Mouse (Mus musculus) MEL (cell line): ENCODE data around the gene Sult5a1. TPM values are rescaled to one million over a fixed set of nuclear protein-coding genes. Genes with fewer than 3 reads are reported as not detected.

ENCODE experiments used
- DNase-seq: peaks from one replicate; pipeline ENCODE4 v3.0.0; 2011; ENCODE audit warnings: low read depth, low spot score
- H3K27ac ChIP-seq: 2 replicates; pipeline ENCODE4 v1.5.1; 2012; ENCODE audit warnings: low read depth, mild to moderate bottlenecking, control low read depth, low read length, moderate library complexity; ENCODE audit not compliant: control insufficient read depth
- H3K27me3 ChIP-seq, 2 experiments: fragments of 150-350 bp in 1 of 2; sonication (generic) in 1 of 2; 2 replicates each; pipeline ENCODE4 v1.6.1; 2012; ENCODE audit warnings: low read length in 2 of 2, mild to moderate bottlenecking in 2 of 2, improper control_type of control experiment in 1 of 2, moderate library complexity in 1 of 2; ENCODE audit not compliant: insufficient read depth in 2 of 2, control insufficient read depth in 1 of 2
- H3K36me3 ChIP-seq, 2 experiments: 2 replicates each; pipeline ENCODE4 v1.6.1; 2012 to 2014; ENCODE audit warnings: low read length in 2 of 2, improper control_type of control experiment in 1 of 2, inconsistent platforms in 1 of 2, mild to moderate bottlenecking in 1 of 2; ENCODE audit not compliant: insufficient read depth in 2 of 2, control insufficient read depth in 1 of 2
- H3K4me1 ChIP-seq, 2 experiments: fragments of 150-350 bp in 1 of 2; sonication (generic) in 1 of 2; 2 replicates each; pipeline ENCODE4 v1.6.1; 2012; ENCODE audit warnings: low read length in 2 of 2, improper control_type of control experiment in 1 of 2, mild to moderate bottlenecking in 1 of 2; ENCODE audit not compliant: insufficient read depth in 2 of 2, control insufficient read depth in 1 of 2
- H3K4me3 ChIP-seq, 2 experiments: fragments of 150-350 bp in 1 of 2; sonication (generic) in 1 of 2; 2 replicates each; pipeline ENCODE4 v1.5.1; 2012; ENCODE audit warnings: low read depth in 2 of 2, low read length in 2 of 2, mild to moderate bottlenecking in 2 of 2, moderate library complexity in 2 of 2, control low read depth in 1 of 2, improper control_type of control experiment in 1 of 2; ENCODE audit not compliant: control insufficient read depth in 1 of 2, insufficient read depth in 1 of 2
- H3K79me2 ChIP-seq: 2 replicates; pipeline ENCODE4 v1.6.1; 2012; ENCODE audit warnings: mild to moderate bottlenecking, low read length, moderate library complexity; ENCODE audit not compliant: control insufficient read depth, poor library complexity, insufficient read depth
- H3K9ac ChIP-seq: 2 replicates; pipeline ENCODE4 v1.6.1; 2012; ENCODE audit warnings: low read depth, mild to moderate bottlenecking, control low read depth, low read length, moderate library complexity; ENCODE audit not compliant: control insufficient read depth, poor library complexity, severe bottlenecking
- H3K9me3 ChIP-seq: fragments of 150-350 bp; sonication (generic); replicated peaks from 2 replicates; pipeline ENCODE4 v1.6.1; 2012; ENCODE audit warnings: mild to moderate bottlenecking, low read length, improper control_type of control experiment, moderate library complexity; ENCODE audit not compliant: insufficient read depth
- BHLHE40 ChIP-seq: IDR thresholded peaks from 2 replicates; pipeline ENCODE4 v1.6.1; 2012; ENCODE audit warnings: low read depth, mild to moderate bottlenecking, inconsistent platforms, low read length, improper control_type of control experiment, borderline replicate concordance
- CHD1 ChIP-seq: IDR thresholded peaks from 2 replicates; pipeline ENCODE4 v1.6.1; 2012; ENCODE audit warnings: low read depth, mild to moderate bottlenecking, inconsistent platforms, low read length, improper control_type of control experiment
- CHD2 ChIP-seq: IDR thresholded peaks from 2 replicates; pipeline ENCODE4 v1.6.1; 2011; ENCODE audit warnings: low read length, improper control_type of control experiment
- CTCF ChIP-seq, 3 experiments: IDR thresholded peaks in 2 of 3; conservative IDR thresholded peaks in 1 of 3; 2 replicates each; pipeline ENCODE4 v1.5.1; 2011 to 2012; ENCODE audit warnings: low read length in 3 of 3, low read depth in 2 of 3, mild to moderate bottlenecking in 2 of 3, improper control_type of control experiment in 1 of 3, inconsistent platforms in 1 of 3, mixed read lengths in 1 of 3, moderate library complexity in 1 of 3; ENCODE audit not compliant: control insufficient read depth in 1 of 3, insufficient read depth in 1 of 3, poor library complexity in 1 of 3, severe bottlenecking in 1 of 3
- E2F4 ChIP-seq: IDR thresholded peaks from 2 replicates; pipeline ENCODE4 v1.6.1; 2011; ENCODE audit warnings: low read depth, low read length, improper control_type of control experiment, borderline replicate concordance
- ELF1 ChIP-seq: IDR thresholded peaks from 2 replicates; pipeline ENCODE4 v1.6.1; 2014; ENCODE audit warnings: low read depth, mild to moderate bottlenecking, inconsistent platforms, low read length, improper control_type of control experiment, moderate library complexity
- EP300 ChIP-seq, 2 experiments: IDR thresholded peaks; 2 replicates each; pipeline ENCODE4 v1.6.1; 2011; ENCODE audit warnings: improper control_type of control experiment in 2 of 2, low read length in 2 of 2, low read depth in 1 of 2, mild to moderate bottlenecking in 1 of 2
- ETS1 ChIP-seq: IDR thresholded peaks from 2 replicates; pipeline ENCODE4 v1.6.1; 2012; ENCODE audit warnings: low read depth, mild to moderate bottlenecking, inconsistent platforms, low read length, improper control_type of control experiment, moderate library complexity
- GABPA ChIP-seq: IDR thresholded peaks from 2 replicates; pipeline ENCODE4 v1.6.1; 2012; ENCODE audit warnings: low read depth, mild to moderate bottlenecking, inconsistent platforms, low read length, improper control_type of control experiment, moderate library complexity
- GATA1 ChIP-seq: IDR thresholded peaks from 2 replicates; pipeline ENCODE4 v1.6.1; 2011; ENCODE audit warnings: low read depth, low read length, improper control_type of control experiment
- HCFC1 ChIP-seq: IDR thresholded peaks from 2 replicates; pipeline ENCODE4 v1.6.1; 2012; ENCODE audit warnings: low read depth, mild to moderate bottlenecking, inconsistent platforms, low read length, improper control_type of control experiment, moderate library complexity
- JUND ChIP-seq: IDR thresholded peaks from 2 replicates; pipeline ENCODE4 v1.6.1; 2011; ENCODE audit warnings: low read depth, mild to moderate bottlenecking, improper control_type of control experiment, low read length
- KAT2A ChIP-seq: conservative IDR thresholded peaks from 2 replicates; pipeline ENCODE4 v1.6.1; 2012; ENCODE audit warnings: low read depth, low read length, improper control_type of control experiment, inconsistent platforms
- MAFK ChIP-seq: IDR thresholded peaks from 2 replicates; pipeline ENCODE4 v1.6.1; 2011; ENCODE audit warnings: low read depth, mild to moderate bottlenecking, low read length, improper control_type of control experiment, borderline replicate concordance
- MAX ChIP-seq: IDR thresholded peaks from 2 replicates; pipeline ENCODE4 v1.6.1; 2011; ENCODE audit warnings: low read length, improper control_type of control experiment
- MAZ ChIP-seq: IDR thresholded peaks from 2 replicates; pipeline ENCODE4 v1.6.1; 2012; ENCODE audit warnings: low read depth, mild to moderate bottlenecking, inconsistent platforms, low read length, improper control_type of control experiment
- MEF2A ChIP-seq: IDR thresholded peaks from 2 replicates; pipeline ENCODE4 v1.6.1; 2014; ENCODE audit warnings: low read depth, mild to moderate bottlenecking, inconsistent platforms, low read length, improper control_type of control experiment; ENCODE audit not compliant: poor library complexity, insufficient replicate concordance, severe bottlenecking; ENCODE audit errors: extremely low read depth
- MXI1 ChIP-seq: IDR thresholded peaks from 2 replicates; pipeline ENCODE4 v1.6.1; 2011; ENCODE audit warnings: mild to moderate bottlenecking, low read depth, low read length, improper control_type of control experiment
- MYB ChIP-seq: IDR thresholded peaks from 2 replicates; pipeline ENCODE4 v1.6.1; 2011; ENCODE audit warnings: mild to moderate bottlenecking, low read depth, low read length, improper control_type of control experiment
- MYC ChIP-seq: IDR thresholded peaks from 2 replicates; pipeline ENCODE4 v1.6.1; 2011; ENCODE audit warnings: low read depth, mild to moderate bottlenecking, low read length, improper control_type of control experiment, moderate library complexity
- NELFE ChIP-seq: IDR thresholded peaks from 2 replicates; pipeline ENCODE4 v1.6.1; 2011; ENCODE audit warnings: low read depth, low read length, improper control_type of control experiment
- NRF1 ChIP-seq: IDR thresholded peaks from 2 replicates; pipeline ENCODE4 v1.6.1; 2014; ENCODE audit warnings: low read depth, mild to moderate bottlenecking, inconsistent platforms, low read length, improper control_type of control experiment, moderate library complexity; ENCODE audit not compliant: poor library complexity, insufficient read depth, severe bottlenecking
- POLR2A ChIP-seq, 2 experiments: IDR thresholded peaks; 2 replicates each; pipeline ENCODE4 v1.6.1; 2011 to 2012; ENCODE audit warnings: low read length in 2 of 2, mild to moderate bottlenecking in 2 of 2, control low read depth in 1 of 2, improper control_type of control experiment in 1 of 2, low read depth in 1 of 2, moderate library complexity in 1 of 2; ENCODE audit not compliant: control insufficient read depth in 1 of 2, insufficient read depth in 1 of 2, poor library complexity in 1 of 2
- POLR2AphosphoS2 ChIP-seq: IDR thresholded peaks from 2 replicates; pipeline ENCODE4 v1.6.1; 2011; ENCODE audit warnings: low read length, improper control_type of control experiment
- POLR2AphosphoS5 ChIP-seq: IDR thresholded peaks from 2 replicates; pipeline ENCODE4 v1.6.1; 2012; ENCODE audit warnings: low read depth, borderline replicate concordance, mild to moderate bottlenecking, inconsistent platforms, low read length, moderate library complexity, mixed read lengths
- RAD21 ChIP-seq: IDR thresholded peaks from 2 replicates; pipeline ENCODE4 v1.6.1; 2011; ENCODE audit warnings: mild to moderate bottlenecking, low read depth, low read length, improper control_type of control experiment
- RCOR1 ChIP-seq: IDR thresholded peaks from 2 replicates; pipeline ENCODE4 v1.6.1; 2012; ENCODE audit warnings: low read depth, mild to moderate bottlenecking, inconsistent platforms, low read length, improper control_type of control experiment
- SIN3A ChIP-seq: IDR thresholded peaks from 2 replicates; pipeline ENCODE4 v1.6.1; 2012; ENCODE audit warnings: low read length, improper control_type of control experiment, inconsistent platforms
- SMC3 ChIP-seq: IDR thresholded peaks from 2 replicates; pipeline ENCODE4 v1.6.1; 2011; ENCODE audit warnings: low read depth, low read length, improper control_type of control experiment
- TAL1 ChIP-seq: IDR thresholded peaks from 2 replicates; pipeline ENCODE4 v1.6.1; 2012; ENCODE audit warnings: mild to moderate bottlenecking, inconsistent platforms, low read length, moderate library complexity, mixed read lengths
- TBP ChIP-seq: IDR thresholded peaks from 2 replicates; pipeline ENCODE4 v1.8.0; 2011; ENCODE audit warnings: low read depth, low read length, improper control_type of control experiment
- TCF12 ChIP-seq: IDR thresholded peaks from 2 replicates; pipeline ENCODE4 v1.6.1; 2014; ENCODE audit warnings: low read depth, mild to moderate bottlenecking, inconsistent platforms, low read length, improper control_type of control experiment, moderate library complexity
- UBTF ChIP-seq: IDR thresholded peaks from 2 replicates; pipeline ENCODE4 v1.6.1; 2012; ENCODE audit warnings: low read depth, mild to moderate bottlenecking, inconsistent platforms, low read length, improper control_type of control experiment, moderate library complexity, borderline replicate concordance; ENCODE audit not compliant: insufficient read depth
- USF2 ChIP-seq, 2 experiments: IDR thresholded peaks; 2 replicates each; pipeline ENCODE4 v1.6.1; 2011 to 2012; ENCODE audit warnings: improper control_type of control experiment in 2 of 2, low read length in 2 of 2, borderline replicate concordance in 1 of 2, inconsistent platforms in 1 of 2, low read depth in 1 of 2, mild to moderate bottlenecking in 1 of 2; ENCODE audit not compliant: insufficient read depth in 1 of 2
- ZC3H11A ChIP-seq: IDR thresholded peaks from 2 replicates; pipeline ENCODE4 v1.6.1; 2012; ENCODE audit warnings: low read depth, mild to moderate bottlenecking, inconsistent platforms, low read length, improper control_type of control experiment
- ZKSCAN1 ChIP-seq: IDR thresholded peaks from 2 replicates; pipeline ENCODE4 v1.6.1; 2012; ENCODE audit warnings: low read depth, mild to moderate bottlenecking, inconsistent platforms, low read length, improper control_type of control experiment, moderate library complexity
- ZMIZ1 ChIP-seq: IDR thresholded peaks from 2 replicates; pipeline ENCODE4 v1.6.1; 2012; ENCODE audit warnings: low read depth, mild to moderate bottlenecking, inconsistent platforms, low read length, improper control_type of control experiment, moderate library complexity
- ZNF384 ChIP-seq: IDR thresholded peaks from 2 replicates; pipeline ENCODE4 v1.6.1; 2012; ENCODE audit warnings: low read depth, mild to moderate bottlenecking, inconsistent platforms, low read length, improper control_type of control experiment
- polyA plus RNA-seq, 2 experiments: library from polyadenylated mRNA; stranded (reverse) in 1 of 2; unstranded in 1 of 2; fragments of >175 nt in 1 of 2; fragments of >200 nt in 1 of 2; gene quantifications; 2 replicates each; pipeline versions ENCODE4 v1.2.1 to v1.2.4; 2012; ENCODE audit warnings: low replicate concordance in 2 of 2, low read depth in 1 of 2; ENCODE audit not compliant: insufficient read length in 2 of 2, insufficient read depth in 1 of 2, missing spikeins in 1 of 2
- total RNA-seq: library from RNA; depleted of rRNA; stranded (reverse); fragments of 300-350 nt; gene quantifications from 2 replicates; pipeline ENCODE4 v1.2.3, GENCODE M21; 2012

Gene Sult5a1
- total and polyA plus RNA-seq, 3 experiments, result 0.15 TPM; not detected in 2

DNA sequence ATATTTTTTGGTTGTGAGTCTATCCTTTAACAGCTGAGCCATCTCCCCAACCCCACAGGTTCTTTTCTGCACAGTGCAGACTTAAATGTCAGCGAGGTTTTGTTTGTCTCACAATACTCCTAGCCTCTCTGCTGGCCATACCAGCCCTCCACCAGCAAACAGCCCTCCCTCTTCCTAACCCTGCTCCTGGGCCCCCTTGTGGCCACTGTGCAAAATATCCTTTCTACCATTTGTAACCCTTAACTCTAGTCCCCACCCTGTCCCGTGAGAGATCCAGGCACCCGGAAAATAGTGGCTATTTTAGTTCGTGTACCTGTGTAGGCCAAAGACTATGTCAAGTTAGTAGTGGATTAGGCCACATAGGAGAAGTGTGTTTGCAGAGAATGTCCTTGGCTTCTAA lies 47.5 kb downstream of the Sult5a1 start:
- Histone ChIP-seq H3K27me3 (no peaks in the 10 kb centered on the region), H3K79me2 (no peaks in the 10 kb centered on the region), H3K9ac (no peak overlapping the region), H3K4me3 (no peak overlapping the region), H3K4me1 (peaks cover 12 to 15% of the 10 kb centered on the region in 2 experiments), H3K9me3 (no peaks in the 10 kb centered on the region), H3K27ac (no peak overlapping the region), H3K36me3 (peaks cover 0 to 13% of the 10 kb centered on the region in 2 experiments; a peak in 2 of 4 replicates)
- peak; percentile 88 for DNase-seq
- TF ChIP-seq SIN3A (peak; percentile 51; the same call in 1 of the 2 replicates), RCOR1 (no peak), KAT2A (no peak), ZMIZ1 (no peak), JUND (no peak), ZKSCAN1 (no peak), CHD2 (no peak), CTCF (IDR thresholded peaks at IDR 0.05 in 2 of 3, conservative IDR thresholded peaks at IDR 0.05 in 1 of 3; ENCODE audit: control insufficient read depth in 1 of 3, insufficient read depth in 1 of 3, low read depth in 2 of 3, low read length in 3 of 3, poor library complexity in 1 of 3, severe bottlenecking in 1 of 3) (peak; percentile 67 to 82 (median 78)), MAX (no peak), MYC (no peak), POLR2A (IDR thresholded peaks at IDR 0.05; ENCODE audit: control insufficient read depth in 1 of 2, insufficient read depth in 1 of 2, low read depth in 1 of 2, low read length in 2 of 2, poor library complexity in 1 of 2) (no peak), USF2 (IDR thresholded peaks at IDR 0.05; ENCODE audit: borderline replicate concordance in 1 of 2, insufficient read depth in 1 of 2, low read depth in 1 of 2, low read length in 2 of 2) (no peak), MAFK (no peak), E2F4 (no peak), TBP (no peak), GATA1 (no peak), HCFC1 (no peak), ZC3H11A (peak; percentile 36), BHLHE40 (peak; percentile 65; the same call in 1 of the 2 replicates), CHD1 (no peak), ZNF384 (peak; percentile 30; the same call in 1 of the 2 replicates), POLR2AphosphoS2 (no peak), MAZ (peak; percentile 91; the same call in 1 of the 2 replicates), MYB (no peak), NRF1 (no peak), EP300 (IDR thresholded peaks at IDR 0.05; ENCODE audit: low read depth in 1 of 2, low read length in 2 of 2) (no peak), UBTF (no peak), RAD21 (peak; percentile 43), MEF2A (no peak), TCF12 (no peak), SMC3 (peak; percentile 80), TAL1 (no peak), POLR2AphosphoS5 (no peak), MXI1 (peak; percentile 33; the same call in 1 of the 2 replicates), NELFE (no peak), ELF1 (no peak), GABPA (no peak), ETS1 (no peak)
